Mouse (Mus musculus): ENCODE data around the gene Icam2. TPM values are rescaled to one million over a fixed set of nuclear protein-coding genes. Genes with fewer than 3 reads are reported as not detected.

The Icam2 gene
- polyA plus RNA-seq, 1 experiment from 2014 or later = 23.1 TPM

DNA sequence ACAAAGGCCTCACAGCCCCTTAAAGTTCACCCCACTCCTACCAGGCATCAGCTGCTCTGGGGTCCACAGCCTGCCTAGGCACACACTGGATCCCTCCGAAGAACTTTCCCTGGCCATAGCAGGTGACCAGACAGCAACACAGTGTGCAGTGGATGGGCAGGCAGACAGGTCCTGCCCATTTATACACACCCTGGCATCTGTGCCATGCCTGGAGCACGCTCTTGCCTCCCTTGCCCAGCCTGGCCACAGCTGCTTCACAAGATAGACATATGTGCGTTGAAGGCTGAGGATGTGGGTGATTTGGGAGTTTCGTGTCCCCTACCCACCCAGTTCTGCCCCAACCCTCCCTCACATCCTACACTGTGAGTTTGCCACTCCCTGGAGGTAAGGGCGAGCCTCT, 49.8 kb downstream of the Icam2 start:
- no peak overlapping the region for H3K4me3 ChIP-seq
- H3K9ac ChIP-seq = no peak overlapping the region
- H3K27me3 ChIP-seq (replicated peaks) = peaks cover 9% of the 10 kb centered on the region; the same call in 1 of the 2 replicates
- no peaks in the 10 kb centered on the region for H3K36me3 ChIP-seq
- 63% methylated on average over 5 of the region's 5 CpGs for WGBS (ENCODE audit: insufficient replicate concordance)
- no peak for ATAC-seq
- no peak overlapping the region for H3K4me2 ChIP-seq
- no peak overlapping the region for H3K27ac ChIP-seq
- no peaks in the 10 kb centered on the region for H3K9me3 ChIP-seq (replicated peaks)
- no peaks in the 10 kb centered on the region for H3K4me1 ChIP-seq

- H3K9me3 ChIP-seq (replicated peaks) = no peaks in the 10 kb centered on the region
- no peak overlapping the region for H3K27ac ChIP-seq
- H3K4me3 ChIP-seq = no peak overlapping the region
- H3K27me3 ChIP-seq (replicated peaks) = peaks cover 9% of the 10 kb centered on the region; the same call in 1 of the 2 replicates
- 13% methylated on average over 2 of the region's 2 CpGs for WGBS (ENCODE audit: insufficient replicate concordance)
- H3K4me1 ChIP-seq = peaks cover 5% of the 10 kb centered on the region
- H3K36me3 ChIP-seq = no peaks in the 10 kb centered on the region
- H3K9ac ChIP-seq = no peak overlapping the region
- ATAC-seq = 0 out of 2 replicates have a peak, but pooled peaks have one; percentile 12
- H3K4me2 ChIP-seq = no peak overlapping the region
Measured at GRCm38 (mm10) chr11:106334066-106334465, 53.8 kb downstream of the Icam2 start.

DNA sequence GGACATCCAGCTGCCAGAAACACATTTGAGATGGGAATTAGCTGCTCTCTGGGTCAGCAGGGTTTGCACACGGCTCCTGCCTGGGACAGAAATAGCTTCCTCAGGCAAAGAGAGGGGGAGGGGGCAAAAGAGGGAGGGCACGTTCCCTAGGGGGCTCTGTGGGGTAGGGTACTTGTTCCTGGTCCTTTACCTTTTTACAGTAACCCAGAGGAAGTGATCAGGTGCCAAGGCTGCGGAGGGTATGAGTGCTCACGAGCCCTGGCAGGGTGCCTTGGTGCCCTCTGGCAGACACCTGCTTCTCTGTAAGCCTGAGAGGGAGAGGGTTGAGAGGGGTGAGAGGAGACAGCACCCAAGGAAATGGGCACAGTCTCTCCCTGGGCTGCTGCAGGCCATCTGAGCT, 55.4 kb downstream of the Icam2 start:
- no peaks in the 10 kb centered on the region for H3K36me3 ChIP-seq
- H3K4me1 ChIP-seq = peaks cover 11% of the 10 kb centered on the region
- no peak for ATAC-seq
- no peak overlapping the region for H3K9ac ChIP-seq
- peaks cover 4% of the 10 kb centered on the region for H3K27me3 ChIP-seq (replicated peaks)
- H3K4me2 ChIP-seq = no peak overlapping the region
- no peak overlapping the region for H3K27ac ChIP-seq
- no peak overlapping the region for H3K4me3 ChIP-seq
- WGBS (ENCODE audit: insufficient replicate concordance) = 46% methylated on average over 4 of the region's 4 CpGs
- H3K9me3 ChIP-seq (replicated peaks) = no peaks in the 10 kb centered on the region

- Histone ChIP-seq H3K9me3 (replicated peaks) (no peaks in the 10 kb centered on the region), H3K27ac (no peak overlapping the region), H3K9ac (no peak overlapping the region), H3K4me1 (peaks cover 11% of the 10 kb centered on the region), H3K36me3 (no peaks in the 10 kb centered on the region), H3K4me3 (no peak overlapping the region), H3K27me3 (replicated peaks) (peaks cover 7% of the 10 kb centered on the region), H3K4me2 (no peak overlapping the region)
- no peak for ATAC-seq
- 44% methylated on average over 7 of the region's 7 CpGs for WGBS (ENCODE audit: insufficient replicate concordance)
Measured at GRCm38 (mm10) chr11:106329682-106330081, 58.2 kb downstream of the Icam2 start.

- Histone ChIP-seq H3K4me1 (peaks cover 11% of the 10 kb centered on the region), H3K36me3 (no peaks in the 10 kb centered on the region)
- ATAC-seq = no peak
Measured at GRCm38 (mm10) chr11:106329128-106329527, 58.7 kb downstream of the Icam2 start.

DNA sequence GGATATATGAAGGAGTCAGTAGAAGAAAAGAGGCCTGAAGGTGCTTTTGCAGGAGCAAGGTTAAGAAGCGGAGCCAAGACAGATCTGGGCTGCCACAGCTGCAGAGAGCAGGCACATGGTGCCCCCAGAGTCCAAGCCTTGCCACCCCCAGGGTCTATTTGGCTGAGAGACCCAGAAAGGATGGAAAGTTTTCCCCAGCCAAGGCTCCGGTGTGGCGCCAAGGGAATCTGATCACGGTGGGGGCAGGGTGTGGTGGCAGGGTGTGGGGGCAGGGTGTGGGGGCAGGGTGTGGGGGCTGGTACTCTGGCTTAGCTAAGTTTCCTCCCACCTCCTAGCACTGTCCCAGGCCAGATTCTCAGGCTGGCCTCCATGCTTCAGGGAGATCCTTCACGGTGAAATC, 59.4 kb downstream of the Icam2 start:
- no peak overlapping the region for H3K4me3 ChIP-seq
- H3K27me3 ChIP-seq (replicated peaks) = peaks cover 7% of the 10 kb centered on the region
- ATAC-seq = no peak
- no peaks in the 10 kb centered on the region for H3K9me3 ChIP-seq (replicated peaks)
- no peak overlapping the region for H3K27ac ChIP-seq
- H3K4me1 ChIP-seq = peaks cover 11% of the 10 kb centered on the region
- H3K36me3 ChIP-seq = no peaks in the 10 kb centered on the region
- no peak overlapping the region for H3K9ac ChIP-seq
- 44% methylated on average over 5 of the region's 5 CpGs for WGBS (ENCODE audit: insufficient replicate concordance)
- H3K4me2 ChIP-seq = no peak overlapping the region

More at GRCm38 (mm10) chr11:106329128-106329527, 58.7 kb downstream of the Icam2 start:
- Histone ChIP-seq H3K9me3 (replicated peaks) (no peaks in the 10 kb centered on the region), H3K27me3 (replicated peaks) (peaks cover 7% of the 10 kb centered on the region), H3K4me3 (no peak overlapping the region), H3K9ac (no peak overlapping the region), H3K27ac (no peak overlapping the region), H3K4me2 (no peak overlapping the region)
- WGBS (ENCODE audit: insufficient replicate concordance) = 18% methylated on average over 6 of the region's 6 CpGs

Other genes with a start within 250 kb of the Icam2 start
- not detected in 2 replicates for gene Gm10840, start 227.2 kb downstream of the Icam2 start, polyA plus RNA-seq (2016; fragmentation: Nextera tagmentation; extraction: Ambion mirVana)
- gene Limd2, start 227.2 kb downstream of the Icam2 start, polyA plus RNA-seq (2016; fragmentation: Nextera tagmentation; extraction: Ambion mirVana) = 109 and 112 TPM in 2 replicates
- gene Strada, start 185.9 kb downstream of the Icam2 start, polyA plus RNA-seq (2016; fragmentation: Nextera tagmentation; extraction: Ambion mirVana) = 12.2 and 12.6 TPM in 2 replicates
- gene Ccdc47, start 171.7 kb downstream of the Icam2 start, polyA plus RNA-seq (2016; fragmentation: Nextera tagmentation; extraction: Ambion mirVana) = 53.9 and 56.6 TPM in 2 replicates
- 42.3 and 42.6 TPM in 2 replicates for gene Ddx42, start 171.1 kb downstream of the Icam2 start, polyA plus RNA-seq (2016; fragmentation: Nextera tagmentation; extraction: Ambion mirVana)
- 80.9 and 83.5 TPM in 2 replicates for gene Ftsj3, start 132.0 kb downstream of the Icam2 start, polyA plus RNA-seq (2016; fragmentation: Nextera tagmentation; extraction: Ambion mirVana)
- gene Psmc5, start 131.9 kb downstream of the Icam2 start, polyA plus RNA-seq (2016; fragmentation: Nextera tagmentation; extraction: Ambion mirVana) = 219 and 221 TPM in 2 replicates
- 52.4 and 55.2 TPM in 2 replicates for gene Smarcd2, start 115.1 kb downstream of the Icam2 start, polyA plus RNA-seq (2016; fragmentation: Nextera tagmentation; extraction: Ambion mirVana)
- 0.57 and 0.83 TPM in 2 replicates for gene Tcam1, start 111.4 kb downstream of the Icam2 start, polyA plus RNA-seq (2016; fragmentation: Nextera tagmentation; extraction: Ambion mirVana)
- not detected in 2 replicates for gene Gh, start 86.2 kb downstream of the Icam2 start, polyA plus RNA-seq (2016; fragmentation: Nextera tagmentation; extraction: Ambion mirVana)
- 4.2 and 5.3 TPM in 2 replicates for gene Cd79b, start 73.3 kb downstream of the Icam2 start, polyA plus RNA-seq (2016; fragmentation: Nextera tagmentation; extraction: Ambion mirVana)
- 0.02 TPM in 1 of 2 replicates, not detected in the other for gene Scn4a, start 34.8 kb downstream of the Icam2 start, polyA plus RNA-seq (2016; fragmentation: Nextera tagmentation; extraction: Ambion mirVana)
- gene Prr29, start 22.6 kb downstream of the Icam2 start, polyA plus RNA-seq (2016; fragmentation: Nextera tagmentation; extraction: Ambion mirVana) = not detected in 2 replicates
- gene Ern1, start 99.8 kb upstream of the Icam2 start, polyA plus RNA-seq (2016; fragmentation: Nextera tagmentation; extraction: Ambion mirVana) = 6.7 and 6.8 TPM in 2 replicates
- gene Tex2, start 225.3 kb upstream of the Icam2 start, polyA plus RNA-seq (2016; fragmentation: Nextera tagmentation; extraction: Ambion mirVana) = 11.3 and 11.7 TPM in 2 replicates